Mouse (Mus musculus) testis, adult 2 months (tissue): ENCODE measurements around the gene Bmp4.

Experiments
- CTCF ChIP-seq: fragments of 200-500 bp; IDR thresholded peaks from 2 replicates; pipeline ENCODE4 v1.5.1; 2012; ENCODE audit warnings: low read depth, mild to moderate bottlenecking, inconsistent platforms, low read length, moderate library complexity; ENCODE audit not compliant: control insufficient read depth, insufficient read depth, insufficient replicate concordance
- POLR2A ChIP-seq: fragments of 200-500 bp; IDR thresholded peaks from 2 replicates; pipeline ENCODE4 v1.6.1; 2012; ENCODE audit warnings: low read depth, mild to moderate bottlenecking, inconsistent platforms, low read length, moderate library complexity; ENCODE audit not compliant: control insufficient read depth

DNA sequence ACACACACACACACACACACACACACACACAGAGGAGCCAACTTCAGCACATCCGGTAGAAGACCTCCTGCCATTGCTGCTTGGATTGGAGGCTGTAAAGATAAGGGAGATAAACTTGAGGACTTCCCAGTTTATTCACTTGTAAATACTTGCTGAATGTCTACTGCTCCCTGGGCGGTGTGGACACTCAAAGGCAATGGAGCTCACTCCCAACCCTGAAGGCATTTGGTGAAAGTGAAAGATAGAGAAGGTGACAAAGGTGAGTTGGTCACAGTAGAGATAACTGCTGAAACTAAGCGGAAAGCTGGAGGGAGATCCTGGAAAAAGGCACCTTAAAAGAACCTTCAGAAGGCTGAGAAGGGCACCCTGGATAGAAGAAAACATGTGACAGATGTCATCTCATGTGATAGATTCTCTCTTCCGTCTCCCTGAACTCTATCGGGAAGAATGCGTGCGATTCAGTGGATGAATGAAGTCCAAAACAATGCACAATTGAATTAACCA, 22.1 kb upstream of the Bmp4 start:
- TF ChIP-seq CTCF (no peak), POLR2A (no peak)
